Mouse (Mus musculus) induced T-regulatory cell, adult 2 months (primary cell): ENCODE results near the gene Rccd1.
A peak's percentile ranks its signal among the peaks of the same experiment; 100 is the strongest.
"Not testable (repeated sequence)": the region's sequence is repeated elsewhere in the genome, so short reads cannot be mapped to it uniquely, and the experiment has no call there.

Experiments
- DNase-seq: peaks from one replicate; pipeline ENCODE4 v3.0.0-alpha.2; 2012; ENCODE audit warnings: low read depth

Rccd1 gene

DNA sequence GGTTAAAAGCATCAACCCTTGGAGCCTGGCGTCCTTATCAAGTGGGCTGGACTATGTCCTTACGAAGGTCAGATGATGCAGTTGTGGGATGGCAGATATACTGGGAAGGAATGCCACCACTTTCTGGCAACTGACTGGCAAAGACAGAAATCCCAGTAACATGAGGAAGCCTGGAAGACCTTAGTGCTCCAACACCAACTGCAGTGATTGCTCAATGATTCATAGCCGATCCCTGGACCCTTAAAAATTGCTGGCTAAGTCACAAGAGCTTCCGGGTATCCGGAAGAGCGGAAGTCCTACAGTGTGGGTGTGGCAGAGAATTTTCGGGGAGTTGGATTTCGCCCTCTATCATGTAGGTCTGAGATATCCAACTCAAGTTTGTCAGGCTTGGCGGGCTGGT is 21.9 kb upstream of the Rccd1 start:
- no peak for DNase-seq

DNA sequence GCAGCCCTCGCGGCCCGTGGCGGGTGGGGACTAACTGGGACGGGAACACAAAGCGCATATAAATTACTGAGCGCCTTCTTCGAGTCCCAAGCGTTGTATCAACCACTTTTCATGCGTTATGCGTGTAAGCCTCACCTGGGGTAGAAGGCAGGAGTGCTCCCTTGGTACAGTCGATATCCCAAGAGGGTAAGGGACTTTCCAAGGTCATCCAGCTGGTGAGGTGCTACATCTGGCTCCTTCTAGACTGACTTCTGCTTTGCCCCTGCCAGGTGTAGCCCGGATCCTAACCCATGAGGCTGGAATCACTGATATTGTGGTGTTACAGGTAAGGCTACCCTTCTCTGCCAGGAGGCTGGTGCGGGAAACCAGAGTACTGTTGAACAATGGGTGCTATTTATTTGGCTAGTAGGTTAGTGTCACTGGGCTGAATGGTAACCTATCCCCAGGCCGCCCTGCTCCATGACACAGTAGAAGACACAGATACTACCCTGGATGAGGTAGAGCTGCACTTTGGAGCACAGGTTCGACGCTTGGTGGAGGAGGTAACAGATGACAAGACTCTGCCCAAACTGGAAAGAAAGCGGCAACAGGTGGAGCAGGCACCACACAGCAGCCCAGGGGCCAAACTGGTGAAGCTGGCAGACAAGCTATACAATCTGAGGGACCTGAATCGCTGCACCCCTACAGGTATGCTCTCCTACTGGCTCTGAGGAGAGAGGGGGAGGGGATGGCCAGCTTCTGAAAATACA is 19.2 kb upstream of the Rccd1 start:
- no peak for DNase-seq

DNA sequence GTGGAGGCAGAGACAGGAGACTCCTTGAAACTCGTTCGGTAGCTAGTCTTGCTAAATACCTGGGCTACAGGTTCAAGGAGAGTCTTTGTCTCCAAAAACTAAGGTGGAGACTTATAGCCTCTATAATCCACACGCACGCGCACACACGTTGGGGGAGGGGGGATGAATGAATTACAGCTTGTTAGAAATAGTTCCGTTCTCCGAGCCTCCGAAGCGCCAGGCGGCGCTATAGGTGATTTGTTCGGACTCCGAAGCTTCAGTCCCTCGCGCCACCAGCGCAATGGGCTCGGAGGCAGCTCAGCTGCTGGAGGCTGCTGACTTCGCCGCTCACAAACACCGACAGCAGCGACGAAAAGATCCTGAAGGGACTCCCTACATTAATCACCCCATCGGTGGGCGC is 18.6 kb upstream of the Rccd1 start, which contains the start of gene Hddc3:
TSS of gene Hddc3 (plus strand) at position 247 of the 400 bp plus-strand sequence.
- DNase-seq, result peak; percentile 99

DNA sequence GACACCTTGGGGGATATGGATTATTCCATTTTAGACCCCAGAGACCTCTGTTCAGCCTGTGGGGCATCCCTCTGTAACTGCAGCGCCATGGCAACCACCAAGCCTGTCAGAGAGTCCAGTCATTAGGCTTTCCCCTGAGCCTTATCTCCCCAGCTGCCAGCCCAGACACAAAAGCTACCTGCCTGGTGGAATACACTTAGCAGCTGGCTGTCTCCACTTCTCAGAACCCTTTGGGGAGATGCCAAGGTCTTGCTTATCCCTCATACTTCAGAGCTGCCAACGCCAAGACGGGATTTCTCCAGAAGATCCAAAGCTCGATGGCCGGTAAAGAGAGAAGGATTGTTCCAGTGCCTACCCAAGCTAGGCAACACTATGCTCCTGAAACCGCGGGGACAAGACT is 17.5 kb upstream of the Rccd1 start:
- no peak for DNase-seq

DNA sequence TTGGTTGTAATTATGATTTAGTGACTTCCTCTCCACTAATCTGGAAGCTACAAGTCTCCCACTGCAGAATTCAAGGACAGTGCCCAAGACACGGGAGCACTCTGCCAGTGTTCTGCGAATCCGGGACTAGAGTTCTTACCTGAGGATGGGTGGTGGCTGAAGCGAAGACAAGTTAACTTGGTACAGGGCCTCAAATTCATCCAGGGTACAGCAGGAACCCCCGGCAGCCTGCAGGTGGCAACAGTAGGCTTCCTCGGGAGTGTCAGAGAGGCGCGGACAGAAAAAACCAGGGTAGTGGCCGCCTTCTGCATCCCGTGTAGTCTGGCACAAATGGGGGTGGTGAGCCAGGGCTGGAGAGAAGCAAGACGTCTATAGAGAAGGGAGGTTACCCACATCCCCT is 16.5 kb upstream of the Rccd1 start, which contains the start of gene Unc45a:
TSS of gene Unc45a (minus strand) at position 213 of the 400 bp plus-strand sequence.
- peak; percentile 90 for DNase-seq

DNA sequence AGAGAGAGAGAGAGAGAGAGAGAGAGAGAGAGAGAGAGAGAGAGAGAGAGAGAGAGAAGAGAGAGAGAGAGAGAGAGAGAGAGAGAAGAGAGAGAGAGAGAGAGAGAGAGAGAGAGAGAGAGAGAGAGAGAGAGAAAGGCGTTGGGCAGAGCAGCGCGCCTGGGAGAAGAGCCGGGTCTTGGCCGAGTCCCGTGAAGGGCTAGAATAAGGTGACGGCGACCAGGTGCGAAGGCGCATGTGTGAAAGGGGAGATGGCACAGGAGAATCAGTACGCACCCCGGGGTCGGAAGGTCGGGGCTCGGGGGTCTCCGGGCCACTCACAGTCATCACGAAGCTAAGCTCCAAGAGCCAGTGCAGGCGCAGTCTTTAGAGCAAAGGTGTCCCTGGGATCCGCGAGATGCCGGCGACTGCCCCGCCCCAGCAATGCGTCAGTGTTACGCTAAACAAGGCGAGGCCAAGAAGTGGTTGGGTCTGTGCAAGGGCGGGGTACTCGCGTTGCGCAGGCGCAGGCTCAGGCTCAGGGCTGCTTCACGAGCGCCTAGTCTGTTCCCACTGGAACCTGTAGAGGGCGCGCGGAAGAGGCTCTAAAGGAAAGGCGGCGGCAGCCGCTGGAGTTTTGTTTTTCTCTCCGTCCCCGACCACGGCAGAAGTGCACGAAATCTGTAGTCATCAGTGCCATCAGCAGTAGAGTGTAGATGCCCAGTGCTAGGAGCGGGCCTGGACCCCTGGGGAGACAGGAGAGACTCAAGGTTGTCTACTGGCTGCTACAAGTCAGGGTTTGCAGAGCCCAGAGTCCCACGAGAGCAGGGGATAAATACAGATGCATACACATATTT is 15.8 kb upstream of the Rccd1 start:
- peak; percentile 100 for DNase-seq

DNA sequence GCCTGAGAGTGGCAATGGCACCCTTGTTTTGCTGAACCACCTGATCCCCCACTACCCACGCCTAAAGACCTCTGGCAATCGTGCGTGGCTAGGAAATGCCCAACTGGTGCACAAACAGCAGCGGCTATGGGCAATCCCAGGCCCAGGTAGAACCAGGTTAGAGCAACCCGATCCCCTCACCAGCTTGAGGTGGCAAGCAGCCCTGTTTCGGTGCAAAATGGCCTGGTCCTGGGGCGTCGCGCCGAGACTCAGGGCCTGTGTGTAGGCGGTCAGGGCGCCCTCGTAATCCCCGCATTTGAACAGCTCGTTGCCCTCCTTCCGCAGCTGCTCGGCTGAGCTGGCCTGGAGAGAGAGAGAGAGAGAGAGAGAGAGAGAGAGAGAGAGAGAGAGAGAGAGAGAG is 15.1 kb upstream of the Rccd1 start:
- DNase-seq, result peak; percentile 69

DNA sequence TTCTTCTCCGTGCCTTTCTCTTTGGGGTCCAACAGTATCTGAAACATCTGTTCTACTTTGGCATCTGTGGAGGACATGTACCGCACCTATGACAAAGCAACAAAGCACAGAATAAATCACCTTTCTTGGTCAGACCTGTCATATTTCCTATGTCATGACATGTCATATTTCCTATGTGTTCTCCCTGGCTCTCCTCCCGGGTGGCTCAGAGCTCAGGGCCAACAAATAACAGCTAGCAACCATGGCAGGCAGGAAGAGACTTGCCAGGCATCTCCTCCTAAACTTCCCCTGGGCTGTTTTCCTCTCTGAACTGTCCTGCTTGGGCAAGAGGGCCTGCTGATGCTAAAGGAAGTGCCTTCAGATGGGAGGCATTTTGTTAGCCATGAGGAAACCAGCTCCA is 12.7 kb upstream of the Rccd1 start:
- no peak for DNase-seq

DNA sequence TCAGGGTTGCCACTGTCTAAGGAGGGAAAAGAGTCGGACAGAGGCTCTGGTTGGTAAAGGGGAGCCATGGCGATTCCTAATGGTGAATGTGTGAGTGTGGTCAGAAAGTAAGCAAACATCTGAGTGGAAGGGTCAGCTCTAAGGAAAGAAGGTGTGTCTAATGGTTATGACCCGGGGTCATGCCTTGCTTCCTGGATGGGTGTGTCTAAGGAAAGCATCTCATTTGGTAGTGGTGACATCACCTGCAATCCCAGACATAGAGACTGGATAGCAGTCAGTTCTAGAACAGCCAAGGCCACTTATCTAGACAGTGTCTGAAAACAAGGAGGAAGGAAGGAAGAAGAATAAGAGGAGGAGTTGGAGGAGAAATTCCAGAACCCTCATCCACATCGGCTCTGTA is 10.6 kb upstream of the Rccd1 start:
- no peak for DNase-seq

DNA sequence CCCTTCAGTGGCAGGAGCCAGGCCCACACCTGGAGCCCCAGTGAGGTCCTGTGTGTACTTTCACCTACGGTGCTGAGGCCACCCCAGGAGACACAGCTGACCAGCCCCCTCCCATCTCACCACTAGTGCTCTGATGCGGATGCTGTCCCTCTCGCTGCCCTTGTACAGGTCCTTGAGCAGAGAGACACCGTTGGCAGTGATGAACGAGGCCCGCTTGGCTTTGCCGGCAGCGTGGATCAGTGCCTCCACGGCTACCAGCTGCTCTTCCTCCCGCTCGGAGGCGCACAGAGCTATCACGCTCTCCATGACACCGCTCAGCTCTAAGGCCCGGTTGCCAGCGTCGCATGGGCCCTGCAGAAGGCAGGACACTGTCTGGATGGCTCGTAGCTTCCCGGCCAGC is 7.2 kb upstream of the Rccd1 start:
- DNase-seq, result no peak

DNA sequence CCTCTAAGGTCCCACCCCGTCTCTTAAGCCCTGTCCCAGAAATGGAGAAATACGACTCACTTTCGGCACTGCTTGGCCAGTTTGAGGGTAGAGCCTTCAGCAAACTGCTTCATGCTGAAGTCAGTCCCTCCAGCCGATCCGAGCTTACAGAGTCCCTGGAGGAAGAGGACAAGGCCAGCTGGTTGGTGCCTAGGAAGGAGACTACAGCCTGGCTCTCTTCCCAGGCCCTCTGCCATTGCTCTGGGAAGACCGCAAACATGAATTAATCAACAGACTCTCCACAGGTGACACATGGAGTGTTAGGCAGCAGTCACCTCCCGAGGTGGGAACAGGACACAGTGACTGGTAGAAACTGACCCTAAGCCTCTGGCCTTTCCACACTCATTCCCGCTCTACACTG is 6.0 kb upstream of the Rccd1 start:
- no peak for DNase-seq

DNA sequence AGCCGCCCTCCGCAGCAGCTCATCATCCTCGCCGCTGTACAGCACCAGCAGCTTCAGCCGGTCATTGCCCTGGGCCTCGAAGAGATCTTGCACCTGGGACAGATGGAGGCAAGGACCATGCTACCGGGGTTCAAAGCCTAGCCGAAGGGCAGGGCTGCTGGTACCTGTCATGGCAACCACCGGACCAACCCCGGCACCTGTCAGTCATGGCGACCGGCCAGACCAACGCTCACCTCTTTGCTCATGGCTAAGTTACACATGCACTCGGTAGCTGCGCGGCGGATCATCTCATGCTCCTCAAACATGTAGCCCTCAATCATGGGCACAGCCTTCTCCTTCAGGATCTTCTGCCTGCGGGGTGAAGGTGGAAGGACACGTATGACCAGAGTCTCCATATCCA is 1.8 kb upstream of the Rccd1 start:
- DNase-seq, result no peak

DNA sequence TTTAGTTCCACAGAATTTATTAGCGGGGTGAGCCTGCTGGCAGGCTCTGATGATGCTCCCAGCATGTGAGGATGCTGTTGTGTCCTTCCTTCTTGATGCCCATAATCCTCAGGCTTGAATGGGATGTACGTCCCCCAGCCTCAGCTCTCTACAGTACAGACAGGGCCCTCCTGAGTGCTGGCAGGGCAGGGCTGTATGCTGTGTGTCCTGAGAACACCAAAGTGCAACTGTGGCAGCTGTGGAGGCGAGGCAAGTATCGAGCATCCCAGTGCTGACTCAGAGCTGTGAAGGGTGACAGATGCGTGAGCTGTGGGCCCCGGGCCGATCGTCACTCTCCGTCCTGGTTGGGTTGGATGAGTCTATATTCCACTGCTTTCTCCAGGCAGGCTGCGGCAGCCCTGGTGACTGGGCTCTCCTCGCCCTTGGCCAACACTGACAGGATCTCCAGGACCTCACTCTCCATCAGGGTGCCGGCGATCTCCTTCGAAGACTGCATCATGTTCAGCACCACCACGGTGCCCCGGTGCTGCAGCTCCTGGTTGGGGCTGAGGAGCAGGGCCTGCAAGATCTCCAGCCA is 1.1 kb upstream of the Rccd1 start:
- no peak for DNase-seq

DNA sequence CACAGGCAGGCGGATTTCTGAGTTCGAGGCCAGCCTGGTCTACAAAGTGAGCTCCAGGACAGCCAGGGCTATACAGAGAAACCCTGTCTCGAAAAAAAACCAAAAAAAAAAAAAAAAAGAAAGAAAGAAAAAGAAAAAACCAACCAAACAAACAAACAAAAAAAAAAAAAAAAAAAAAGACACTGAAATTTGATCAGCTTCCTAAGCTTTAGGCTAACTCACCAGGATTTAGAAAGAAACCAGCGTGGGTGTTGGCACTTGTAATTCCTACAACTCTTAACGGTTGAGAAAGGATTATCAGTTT is 514 bp upstream of the Rccd1 start:
- not testable (repeated sequence) for DNase-seq

DNA sequence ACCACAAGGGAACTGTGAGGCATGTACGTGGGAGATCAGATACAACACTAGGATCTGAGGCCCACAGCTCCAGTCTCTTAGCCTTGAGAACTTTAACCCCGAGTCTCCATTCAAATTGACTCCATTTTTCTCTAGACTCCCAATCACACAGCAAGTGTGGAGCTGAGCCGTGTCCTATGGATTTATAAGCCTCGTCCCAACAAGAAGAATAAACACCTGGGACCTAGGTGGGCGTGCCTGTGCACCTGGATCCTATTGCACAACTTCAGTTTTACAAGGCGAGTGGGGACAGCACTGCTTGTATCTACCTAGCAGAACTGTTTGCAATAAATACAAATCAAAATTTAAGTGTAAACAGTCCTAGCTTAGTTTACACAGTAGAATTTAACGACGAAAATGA is 918 bp downstream of the Rccd1 start:
- peak; percentile 32 for DNase-seq

DNA sequence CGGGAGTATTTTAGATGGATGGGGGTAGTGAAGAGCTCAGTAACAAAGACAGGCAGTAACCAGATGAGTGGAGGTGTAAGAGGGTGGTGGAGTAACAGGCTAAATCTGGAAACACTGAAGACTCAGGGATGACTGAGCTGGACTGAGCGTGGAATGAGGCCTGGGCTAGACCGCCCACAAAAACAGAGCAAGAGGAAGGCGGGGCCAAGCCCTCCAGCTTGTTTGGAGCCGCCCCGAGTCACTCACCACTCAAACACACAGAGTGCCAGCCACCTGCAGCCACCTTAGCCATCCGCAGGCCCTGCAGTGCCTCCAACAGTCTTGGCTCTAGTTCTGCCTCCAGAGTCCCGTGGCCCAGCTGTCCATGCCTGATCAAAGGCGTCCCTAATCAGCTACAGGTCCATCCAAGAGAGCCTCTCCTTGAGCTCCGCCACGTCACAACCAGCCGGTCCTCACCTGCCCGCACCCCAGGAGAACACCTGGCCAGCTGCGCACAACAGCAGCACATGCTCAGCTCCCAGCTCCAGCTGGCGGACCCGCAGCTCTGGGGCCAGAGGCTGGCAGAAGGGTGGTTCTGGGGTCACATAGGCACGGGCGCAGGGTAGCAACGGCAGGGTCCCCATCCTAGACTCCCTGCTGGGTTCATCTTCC is 4.3 kb downstream of the Rccd1 start:
- DNase-seq, result no peak

DNA sequence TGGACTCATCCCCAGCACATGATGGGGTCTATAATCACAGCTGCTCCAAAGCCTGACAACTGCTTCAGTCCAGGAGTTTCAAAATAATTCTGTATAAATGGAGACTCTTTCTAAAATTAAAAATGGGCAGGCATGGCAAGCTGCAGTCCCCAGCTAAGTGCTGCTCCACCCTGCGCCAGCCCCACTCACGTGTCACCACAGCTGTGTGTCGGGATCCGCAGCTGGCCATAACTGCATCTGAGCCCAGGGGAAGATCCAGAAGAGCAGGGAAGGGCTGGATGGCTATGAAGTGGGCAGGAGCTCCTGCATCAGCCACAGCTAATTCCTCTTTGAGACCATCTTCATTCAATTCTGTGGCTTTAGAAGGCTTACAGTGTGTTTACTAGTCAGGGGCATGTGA is 5.6 kb downstream of the Rccd1 start:
- no peak for DNase-seq

DNA sequence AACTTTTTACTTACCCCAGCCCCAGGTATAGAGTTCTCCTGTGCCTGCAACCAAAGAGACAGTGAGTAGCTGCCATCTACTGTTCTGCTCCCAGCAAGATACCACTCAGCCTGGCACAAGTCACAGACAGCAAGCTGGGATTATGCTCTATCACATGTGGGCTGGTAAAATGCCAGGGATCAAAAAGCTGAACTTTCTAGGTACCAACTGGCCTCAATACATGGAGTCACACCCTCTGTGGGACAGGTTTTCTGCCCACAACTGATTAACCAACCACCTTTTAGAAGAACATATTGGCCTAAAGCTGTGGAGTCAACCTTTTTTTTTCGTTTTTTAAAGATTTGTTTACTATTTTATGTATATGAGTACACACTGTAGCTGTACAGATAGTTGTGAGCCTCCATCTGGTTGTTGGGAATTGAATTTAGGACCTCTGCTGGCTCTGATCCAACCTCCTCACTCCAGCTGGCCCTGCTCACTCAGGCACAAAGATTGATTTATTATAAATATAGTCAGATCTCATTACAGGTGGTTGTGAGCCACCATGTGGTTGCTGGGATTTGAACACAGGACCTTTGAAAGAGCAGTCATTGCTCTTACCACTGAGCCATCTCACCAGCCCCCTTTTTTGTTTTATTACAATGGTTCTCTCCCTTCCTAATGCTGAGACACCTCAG is 6.7 kb downstream of the Rccd1 start:
- DNase-seq, result no peak

DNA sequence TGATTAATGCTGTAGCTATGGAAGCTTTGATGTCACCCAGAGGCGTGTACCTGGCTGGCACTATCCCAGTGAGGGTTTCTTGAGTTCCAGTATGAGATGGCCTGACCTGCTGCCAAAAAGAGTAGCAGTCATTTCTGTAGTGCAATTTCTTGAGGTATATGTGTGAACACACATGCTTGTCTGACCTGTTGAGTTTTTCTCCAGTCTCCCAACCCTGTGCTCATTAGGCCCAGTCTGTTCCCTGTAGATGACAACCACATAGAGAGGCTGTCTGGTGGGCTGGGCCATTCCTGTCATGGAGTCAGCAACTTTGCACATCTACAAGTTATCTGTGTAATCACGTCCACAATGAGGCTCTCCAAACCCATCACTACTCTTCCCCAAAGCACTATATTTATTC is 8.5 kb downstream of the Rccd1 start:
- no peak for DNase-seq

DNA sequence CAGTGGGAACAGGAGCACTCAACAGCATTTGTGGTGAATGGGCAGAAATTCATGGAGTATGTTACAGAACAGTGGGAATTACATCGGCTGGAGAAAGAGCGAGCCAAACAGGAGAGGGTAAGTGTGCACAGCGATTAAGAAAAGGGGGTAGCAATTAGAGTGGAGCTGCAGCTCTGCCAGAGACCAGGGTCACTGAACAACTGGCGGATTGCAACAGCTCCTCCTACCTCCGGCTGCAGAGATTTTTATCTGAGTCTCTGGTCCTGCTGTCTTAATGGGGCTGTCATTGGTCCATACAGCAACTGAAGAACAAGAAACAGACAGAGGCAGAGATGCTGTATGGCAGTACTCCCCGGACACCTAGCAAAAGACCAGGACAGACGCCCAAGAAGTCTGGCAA is 13.5 kb downstream of the Rccd1 start:
- DNase-seq, result no peak

DNA sequence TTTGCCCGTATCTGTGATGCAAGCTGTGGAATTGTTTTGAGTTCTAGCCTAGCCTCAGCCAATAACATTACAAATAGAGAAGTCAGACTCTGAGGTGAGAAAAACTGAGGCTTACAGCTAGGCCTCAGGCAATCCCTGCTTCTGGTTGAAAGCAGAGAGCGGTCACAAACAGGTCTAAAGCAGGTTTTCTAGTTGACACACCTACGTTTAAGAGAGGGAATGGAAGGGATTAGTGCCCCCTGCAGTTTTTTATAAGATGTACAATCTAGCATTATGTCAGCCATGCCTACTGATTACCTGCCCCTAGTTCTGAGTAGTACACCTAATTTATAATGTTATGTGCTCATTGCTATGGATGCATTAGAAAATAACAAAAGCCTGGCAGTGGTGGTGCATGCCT is 16.5 kb downstream of the Rccd1 start:
- DNase-seq, result no peak

DNA sequence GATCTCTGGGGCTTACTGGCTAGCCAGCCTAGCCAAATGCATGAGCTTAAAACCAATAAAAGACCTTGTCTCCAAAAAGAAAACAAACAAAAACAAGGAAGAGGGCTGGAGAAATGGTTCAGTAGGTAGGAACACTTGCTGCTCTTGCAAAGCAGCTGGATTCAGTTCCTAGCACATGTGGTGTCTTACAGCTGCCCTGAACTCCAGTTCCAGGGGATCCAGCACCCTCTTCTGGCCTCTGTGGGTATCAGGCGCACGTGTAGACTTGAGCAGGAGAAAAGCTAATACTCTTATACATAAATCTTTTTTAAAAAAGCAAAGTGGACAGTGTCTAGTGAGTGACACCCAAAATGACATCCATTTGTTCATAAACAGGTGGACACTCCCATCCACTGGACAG is 22.7 kb downstream of the Rccd1 start:
- DNase-seq, result peak; percentile 51
